Mouse (Mus musculus): ENCODE results near the gene Emg1. TPM values are rescaled to one million over a fixed set of nuclear protein-coding genes. Genes with fewer than 3 reads are reported as not detected.

The Emg1 gene
- polyA plus RNA-seq, 1 experiment from 2014 or later, result 86.7 TPM

GRCm38 (mm10) chr6:124706061-124706627, 5.8 kb downstream of the Emg1 start:
- DNase-seq (ENCODE audit: low spot score) (no peak), ATAC-seq (no peak)
- no peaks in the 10 kb centered on the region for H3K9me3 ChIP-seq (ENCODE audit: low read length)
- H3K27ac ChIP-seq (ENCODE audit: low read length), result no peak overlapping the region
- no peak overlapping the region for H3K4me3 ChIP-seq (ENCODE audit: low read depth, low read length)
- H3K4me2 ChIP-seq (replicated peaks; ENCODE audit: low read depth, low read length), result no peak overlapping the region
- 79% methylated on average over 5 of the region's 5 CpGs for WGBS
- H3K9ac ChIP-seq (replicated peaks; ENCODE audit: low read depth), result no peak overlapping the region
- H3K4me1 ChIP-seq (ENCODE audit: insufficient read depth, low read depth, low read length), result no peaks in the 10 kb centered on the region
- no peak for TF ChIP-seq CTCF (IDR thresholded peaks at IDR 0.05)
- no peak for TF ChIP-seq EP300 (IDR thresholded peaks at IDR 0.05)
- H3K36me3 ChIP-seq (ENCODE audit: insufficient read depth, low read length), result peaks cover 30% of the 10 kb centered on the region
- H3K27me3 ChIP-seq (replicated peaks; ENCODE audit: insufficient read depth, low read length), result no peaks in the 10 kb centered on the region

- no peak overlapping the region for H3K27ac ChIP-seq (ENCODE audit: low read length)
- WGBS, result 95% methylated on average over 2 of the region's 2 CpGs
- no peak overlapping the region for H3K4me3 ChIP-seq (ENCODE audit: low read depth, low read length)
- TF ChIP-seq EP300 (IDR thresholded peaks at IDR 0.05) (no peak), CTCF (IDR thresholded peaks at IDR 0.05) (no peak)
- H3K4me1 ChIP-seq (ENCODE audit: insufficient read depth, low read depth, low read length), result no peaks in the 10 kb centered on the region
- no peaks in the 10 kb centered on the region for H3K27me3 ChIP-seq (replicated peaks; ENCODE audit: insufficient read depth, low read length)
- ATAC-seq (no peak), DNase-seq (ENCODE audit: low spot score) (no peak)
- peaks cover 31% of the 10 kb centered on the region for H3K36me3 ChIP-seq (ENCODE audit: insufficient read depth, low read length)
- no peaks in the 10 kb centered on the region for H3K9me3 ChIP-seq (ENCODE audit: low read length)
- H3K9ac ChIP-seq (replicated peaks; ENCODE audit: low read depth), result no peak overlapping the region
- no peak overlapping the region for H3K4me2 ChIP-seq (replicated peaks; ENCODE audit: low read depth, low read length)
These were observed 7.6 kb downstream of the Emg1 start for GRCm38 (mm10) chr6:124704417-124704816.

- peaks cover 36% of the 10 kb centered on the region for H3K36me3 ChIP-seq (ENCODE audit: insufficient read depth, low read length)
- no peak for ATAC-seq
These were observed 8.2 kb downstream of the Emg1 start for GRCm38 (mm10) chr6:124703789-124704188.

DNA sequence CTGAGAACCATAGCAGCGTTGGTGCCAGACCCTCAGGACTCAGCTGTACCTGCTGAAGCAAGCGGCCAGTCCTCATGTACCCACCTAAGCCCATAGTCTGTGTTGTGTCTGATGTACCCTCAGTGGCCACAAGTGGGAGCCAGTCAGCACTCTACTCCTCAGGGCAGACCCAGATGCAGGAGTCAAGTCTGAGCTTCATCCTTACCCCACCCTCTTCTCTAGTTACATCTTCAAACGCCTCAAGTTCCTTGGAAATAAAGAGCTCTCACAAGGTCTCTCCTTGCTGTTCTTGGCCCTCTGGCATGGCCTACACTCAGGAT, 9.2 kb downstream of the Emg1 start:
- Histone ChIP-seq H3K4me3 (ENCODE audit: low read depth, low read length) (no peak overlapping the region), H3K9me3 (ENCODE audit: low read length) (no peaks in the 10 kb centered on the region), H3K27ac (ENCODE audit: low read length) (no peak overlapping the region), H3K9ac (replicated peaks; ENCODE audit: low read depth) (no peak overlapping the region), H3K27me3 (replicated peaks; ENCODE audit: insufficient read depth, low read length) (no peaks in the 10 kb centered on the region), H3K4me2 (replicated peaks; ENCODE audit: low read depth, low read length) (no peak overlapping the region), H3K36me3 (ENCODE audit: insufficient read depth, low read length) (peaks cover 36% of the 10 kb centered on the region), H3K4me1 (ENCODE audit: insufficient read depth, low read depth, low read length) (no peaks in the 10 kb centered on the region)
- DNase-seq (ENCODE audit: low spot score) (peak; percentile 69), ATAC-seq (peak; percentile 55)
- 41% methylated on average over 3 of the region's 3 CpGs for whole genome bisulfite sequencing
- no peak for TF ChIP-seq EP300 (IDR thresholded peaks at IDR 0.05)
- TF ChIP-seq CTCF (IDR thresholded peaks at IDR 0.05), result peak; percentile 92

More at GRCm38 (mm10) chr6:124703789-124704188, 8.2 kb downstream of the Emg1 start:
- Histone ChIP-seq H3K4me1 (ENCODE audit: insufficient read depth, low read depth, low read length) (no peaks in the 10 kb centered on the region), H3K27me3 (replicated peaks; ENCODE audit: insufficient read depth, low read length) (no peaks in the 10 kb centered on the region), H3K4me3 (ENCODE audit: low read depth, low read length) (no peak overlapping the region), H3K9me3 (ENCODE audit: low read length) (no peaks in the 10 kb centered on the region), H3K27ac (ENCODE audit: low read length) (no peak overlapping the region), H3K9ac (replicated peaks; ENCODE audit: low read depth) (no peak overlapping the region), H3K4me2 (replicated peaks; ENCODE audit: low read depth, low read length) (no peak overlapping the region)
- DNase-seq (ENCODE audit: low spot score), result no peak
- TF ChIP-seq CTCF (IDR thresholded peaks at IDR 0.05), result no peak
- no peak for TF ChIP-seq EP300 (IDR thresholded peaks at IDR 0.05)
- 69% methylated on average over 7 of the region's 7 CpGs for WGBS

GRCm38 (mm10) chr6:124702102-124702783, 9.7 kb downstream of the Emg1 start:
- H3K27me3 ChIP-seq (replicated peaks; ENCODE audit: insufficient read depth, low read length), result no peaks in the 10 kb centered on the region
- WGBS, result 92% methylated on average over 17 of the region's 17 CpGs
- no peaks in the 10 kb centered on the region for H3K9me3 ChIP-seq (ENCODE audit: low read length)

DNA sequence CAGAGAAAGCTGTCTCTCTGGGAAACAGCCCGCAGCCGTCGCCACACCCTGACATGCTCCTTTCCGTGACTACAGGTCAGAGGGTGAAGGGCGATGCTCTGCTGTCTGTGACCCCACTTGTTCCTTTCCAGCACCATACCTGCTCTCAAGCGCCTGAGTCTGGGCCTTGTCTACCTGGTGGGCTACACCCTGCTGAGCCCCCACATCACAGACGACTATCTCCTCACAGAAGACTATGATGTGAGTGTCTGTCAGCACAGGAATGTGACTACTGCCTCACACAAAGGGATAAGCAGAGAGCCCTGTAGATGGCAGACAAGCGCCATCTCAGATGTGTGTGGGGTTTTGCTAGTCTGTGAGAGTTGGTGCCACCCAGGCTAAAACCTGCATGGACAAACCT, 10.6 kb downstream of the Emg1 start:
- WGBS, result 77% methylated on average over 8 of the region's 8 CpGs
- H3K4me1 ChIP-seq (ENCODE audit: insufficient read depth, low read depth, low read length), result no peaks in the 10 kb centered on the region
- H3K36me3 ChIP-seq (ENCODE audit: insufficient read depth, low read length), result peaks cover 36% of the 10 kb centered on the region
- H3K27ac ChIP-seq (ENCODE audit: low read length), result no peak overlapping the region
- H3K4me3 ChIP-seq (ENCODE audit: low read depth, low read length), result no peak overlapping the region
- DNase-seq (ENCODE audit: low spot score), result no peak
- H3K9me3 ChIP-seq (ENCODE audit: low read length), result no peaks in the 10 kb centered on the region
- no peak for ATAC-seq
- no peak for TF ChIP-seq EP300 (IDR thresholded peaks at IDR 0.05)
- peak; percentile 44 for TF ChIP-seq CTCF (IDR thresholded peaks at IDR 0.05)
- H3K4me2 ChIP-seq (replicated peaks; ENCODE audit: low read depth, low read length), result no peak overlapping the region
- H3K9ac ChIP-seq (replicated peaks; ENCODE audit: low read depth), result no peak overlapping the region
- H3K27me3 ChIP-seq (replicated peaks; ENCODE audit: insufficient read depth, low read length), result no peaks in the 10 kb centered on the region

More at GRCm38 (mm10) chr6:124702102-124702783, 9.7 kb downstream of the Emg1 start:
- TF ChIP-seq CTCF (IDR thresholded peaks at IDR 0.05) (peak; percentile 55), EP300 (IDR thresholded peaks at IDR 0.05) (no peak)
- Histone ChIP-seq H3K4me1 (ENCODE audit: insufficient read depth, low read depth, low read length) (no peaks in the 10 kb centered on the region), H3K4me2 (replicated peaks; ENCODE audit: low read depth, low read length) (no peak overlapping the region), H3K4me3 (ENCODE audit: low read depth, low read length) (no peak overlapping the region), H3K36me3 (ENCODE audit: insufficient read depth, low read length) (peaks cover 36% of the 10 kb centered on the region), H3K9ac (replicated peaks; ENCODE audit: low read depth) (no peak overlapping the region), H3K27ac (ENCODE audit: low read length) (no peak overlapping the region)
- DNase-seq (ENCODE audit: low spot score) (no peak), ATAC-seq (no peak)

All from lung, postnatal 0 days (tissue).